Mouse (Mus musculus): Measurements from ENCODE around the gene Nacad.

- TF ChIP-seq GATA1 (IDR thresholded peaks at IDR 0.05; ENCODE audit: borderline replicate concordance, low read length) (no peak), FLI1 (IDR thresholded peaks at IDR 0.05; ENCODE audit: low read length) (no peak)
Observed at GRCm38 (mm10) chr11:6638537-6638936, 32.7 kb upstream of the Nacad start, which contains the start of gene Wap.
